Mouse (Mus musculus) A20 (cell line): ENCODE measurements around the gene Gm47985.
"Not testable (repeated sequence)": the region's sequence is repeated elsewhere in the genome, so short reads cannot be mapped to it uniquely, and the experiment has no call there.

Experiments used
- DNase-seq: peaks from one replicate; pipeline ENCODE4 v3.0.0-alpha.2; 2011; ENCODE audit warnings: low read depth, low spot score

The Gm47985 gene

DNA sequence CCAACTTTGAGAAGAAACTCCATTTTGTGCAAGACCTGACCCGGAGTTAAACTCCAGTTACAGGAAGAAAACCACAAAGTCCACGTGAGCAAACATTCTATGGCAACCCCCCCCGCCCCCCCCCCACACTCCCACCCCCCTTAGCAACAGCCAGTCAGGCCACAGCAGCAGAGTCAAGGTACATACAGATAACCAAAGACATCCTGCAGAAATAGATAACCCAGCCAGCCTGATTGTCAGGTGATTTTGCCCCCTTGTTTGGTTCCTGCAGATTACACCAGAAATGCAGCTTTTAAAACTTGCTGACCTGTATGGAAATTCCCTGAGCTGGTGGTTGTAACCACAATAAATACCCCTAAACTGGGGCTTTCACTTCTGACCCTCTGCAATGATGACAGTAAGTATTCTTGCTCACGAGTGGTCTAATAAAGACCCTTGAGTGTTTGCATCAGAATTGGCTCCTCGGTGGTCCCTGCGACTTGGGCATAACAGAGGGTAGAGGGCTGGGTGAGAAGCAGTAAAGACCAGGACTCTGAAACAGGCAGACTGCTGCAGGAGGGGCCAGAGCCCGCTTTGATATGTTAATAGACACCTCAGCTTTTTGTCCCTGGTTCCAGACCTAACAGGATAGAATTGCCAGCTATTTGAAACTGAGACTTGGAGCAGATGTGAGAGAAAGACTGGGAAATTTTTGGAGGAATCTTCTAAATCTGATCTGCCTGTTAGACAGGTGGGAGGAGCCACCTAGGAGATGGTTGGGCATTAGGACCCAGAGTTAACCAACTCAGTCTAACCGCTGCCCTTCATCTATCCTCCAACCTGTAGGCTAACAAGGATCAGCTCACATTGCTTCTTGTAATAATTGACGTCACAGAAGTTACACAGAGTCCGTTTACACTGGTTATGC lies 5.1 kb upstream of the Gm47985 start:
- peak; percentile 12 for DNase-seq

GRCm38 (mm10) chr1:151177937-151178271 lies 4.4 kb upstream of the Gm47985 start:
- no peak for DNase-seq

- DNase-seq: no peak
Measured at GRCm38 (mm10) chr1:151178505-151179083, 3.7 kb upstream of the Gm47985 start.

- DNase-seq: no peak
Measured at GRCm38 (mm10) chr1:151180167-151180566, 2.2 kb upstream of the Gm47985 start.

DNA sequence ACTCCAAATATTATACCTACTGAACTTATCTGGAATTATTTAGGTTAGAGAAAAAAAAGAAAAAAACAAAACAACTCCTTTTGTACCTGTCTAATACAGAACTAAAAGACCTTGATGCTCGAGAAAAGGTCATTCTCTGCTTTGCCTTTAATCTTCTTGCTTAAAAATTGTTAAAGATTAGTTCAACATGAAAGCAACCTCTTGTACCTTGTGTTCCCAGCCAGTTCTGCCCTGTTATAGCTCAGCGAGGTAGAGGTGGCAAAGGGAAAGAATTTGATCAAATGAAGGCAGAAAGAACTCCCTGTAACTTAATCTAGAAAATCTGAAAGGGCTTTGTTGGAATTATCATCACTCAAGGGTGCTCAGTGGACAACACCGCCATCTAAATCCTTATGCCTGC lies 3.8 kb downstream of the Gm47985 start:
- DNase-seq: not testable (repeated sequence)

- DNase-seq: not testable (repeated sequence)
Measured at GRCm38 (mm10) chr1:151186879-151187424, 4.6 kb downstream of the Gm47985 start.

- DNase-seq: peak; percentile 29
Measured at GRCm38 (mm10) chr1:151188469-151188868, 6.1 kb downstream of the Gm47985 start.

- not testable (repeated sequence) for DNase-seq
Measured at GRCm38 (mm10) chr1:151192075-151192474, 9.7 kb downstream of the Gm47985 start, which contains the start of gene Gm8947. Gene Gm8947 (plus strand): TSS chr1:151192376.

GRCm38 (mm10) chr1:151192739-151193138 lies 10.4 kb downstream of the Gm47985 start:
- not testable (repeated sequence) for DNase-seq

DNA sequence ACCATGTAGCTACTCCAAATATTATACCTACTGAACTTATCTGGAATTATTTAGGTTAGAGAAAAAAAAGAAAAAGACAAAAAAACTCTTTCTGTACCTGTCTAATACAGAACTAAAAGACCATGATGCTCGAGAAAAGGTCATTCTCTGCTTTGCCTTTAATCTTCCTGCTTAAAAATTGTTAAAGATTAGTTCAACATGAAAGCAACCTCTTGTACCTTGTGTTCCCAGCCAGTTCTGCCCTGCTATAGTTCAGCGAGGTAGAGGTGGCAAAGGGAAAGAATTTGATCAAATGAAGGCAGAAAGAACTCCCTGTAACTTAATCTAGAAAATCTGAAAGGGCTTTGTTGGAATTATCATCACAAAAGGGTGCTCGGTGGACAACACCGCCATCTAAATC lies 13.6 kb downstream of the Gm47985 start:
- DNase-seq: not testable (repeated sequence)

DNA sequence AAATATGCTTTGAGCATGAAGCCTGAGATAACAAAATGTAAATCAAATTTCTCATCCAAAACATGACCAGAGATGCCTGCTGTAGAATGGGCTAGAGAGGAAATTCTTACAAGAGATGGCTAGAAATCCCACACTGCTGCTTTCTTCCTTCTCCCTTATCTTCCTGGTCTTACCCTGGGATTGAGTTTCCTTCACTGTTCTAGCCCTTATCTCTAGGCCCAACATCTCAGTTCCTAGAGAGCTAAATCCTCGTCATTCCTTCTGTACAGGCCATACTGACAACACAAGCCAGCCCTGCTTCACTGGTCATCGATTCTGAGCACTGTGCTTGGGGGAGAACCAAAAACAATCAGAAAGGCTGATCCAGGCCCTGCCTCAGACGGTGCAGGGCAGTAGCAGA lies 14.4 kb downstream of the Gm47985 start:
- not testable (repeated sequence) for DNase-seq

DNA sequence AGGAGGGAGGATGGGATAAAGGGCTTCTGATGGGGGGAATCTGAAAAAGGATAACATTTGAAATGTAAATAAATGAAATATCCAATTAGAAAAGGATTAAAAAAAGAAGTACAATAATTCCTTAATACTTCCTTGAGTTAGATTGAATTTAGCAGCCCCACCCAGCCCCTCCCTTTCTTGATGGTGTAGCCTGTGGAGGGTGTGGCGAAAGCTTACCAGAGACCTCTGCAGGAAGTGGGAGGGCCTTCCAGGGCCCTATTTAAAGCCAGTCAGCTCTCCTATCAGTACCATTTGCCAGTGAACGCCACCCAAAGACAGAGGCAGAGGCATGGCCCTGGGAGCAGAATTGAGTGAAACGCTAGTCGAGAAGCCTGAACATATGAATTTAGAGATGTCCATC lies 15.8 kb downstream of the Gm47985 start, which contains the start of gene Gm47995:
Gm47995 (plus strand) TSS at position 329 of the 400 bp plus-strand sequence.
- not testable (repeated sequence) for DNase-seq

- DNase-seq: not testable (repeated sequence)
Measured at GRCm38 (mm10) chr1:151200620-151201019, 18.3 kb downstream of the Gm47985 start.

GRCm38 (mm10) chr1:151202771-151203170 lies 20.4 kb downstream of the Gm47985 start:
- DNase-seq: not testable (repeated sequence)

- not testable (repeated sequence) for DNase-seq
Measured at GRCm38 (mm10) chr1:151203818-151204217, 21.5 kb downstream of the Gm47985 start, which contains the start of gene 3110040M04Rik. Gene 3110040M04Rik (plus strand): TSS chr1:151204121.

DNA sequence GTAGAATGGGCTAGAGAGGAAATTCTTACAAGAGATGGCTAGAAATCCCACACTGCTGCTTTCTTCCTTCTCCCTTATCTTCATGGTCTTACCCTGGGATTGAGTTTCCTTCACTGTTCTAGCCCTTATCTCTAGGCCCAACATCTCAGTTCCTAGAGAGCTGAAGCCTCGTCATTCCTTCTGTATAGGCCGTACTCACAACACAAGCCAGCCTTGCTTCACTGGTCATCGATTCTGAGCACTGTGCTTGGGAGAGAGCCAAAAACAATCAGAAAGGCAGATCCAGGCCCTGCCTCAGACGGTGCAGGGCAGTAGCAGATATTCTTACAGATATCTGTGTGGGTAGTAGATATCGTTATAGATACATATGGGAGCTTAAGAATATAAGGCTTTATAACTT lies 26.2 kb downstream of the Gm47985 start:
- DNase-seq: not testable (repeated sequence)

- not testable (repeated sequence) for DNase-seq
Measured at GRCm38 (mm10) chr1:151208944-151209343, 26.6 kb downstream of the Gm47985 start.

DNA sequence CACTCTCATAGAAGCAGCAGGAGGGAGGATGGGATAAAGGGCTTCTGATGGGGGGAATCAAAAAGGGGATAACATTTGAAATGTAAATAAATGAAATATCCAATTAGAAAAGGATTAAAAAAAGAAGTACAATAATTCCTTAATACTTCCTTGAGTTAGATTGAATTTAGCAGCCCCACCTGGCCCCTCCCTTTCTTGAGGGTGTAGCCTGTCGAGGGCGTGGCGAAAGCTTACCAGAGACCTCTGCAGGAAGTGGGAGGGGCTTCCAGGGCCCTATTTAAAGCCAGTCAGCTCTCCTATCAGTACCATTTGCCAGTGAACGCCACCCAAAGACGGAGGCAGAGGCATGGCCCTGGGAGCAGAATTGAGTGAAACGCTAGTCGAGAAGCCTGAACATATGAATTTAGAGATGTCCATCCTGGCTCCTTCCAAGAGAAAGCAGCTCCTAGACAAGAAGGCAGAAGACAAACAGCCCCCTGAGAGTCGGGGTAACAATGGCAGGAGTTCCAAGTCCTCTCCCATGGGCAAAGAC lies 27.6 kb downstream of the Gm47985 start, which contains the start of gene Gm47996:
Gm47996 (plus strand) TSS at position 308 of the 532 bp plus-strand sequence.
- DNase-seq: not testable (repeated sequence)

- DNase-seq: not testable (repeated sequence)
Measured at GRCm38 (mm10) chr1:151211666-151212065, 29.3 kb downstream of the Gm47985 start.

- DNase-seq: peak; percentile 25
Measured at GRCm38 (mm10) chr1:151214862-151215261, 32.5 kb downstream of the Gm47985 start.

DNA sequence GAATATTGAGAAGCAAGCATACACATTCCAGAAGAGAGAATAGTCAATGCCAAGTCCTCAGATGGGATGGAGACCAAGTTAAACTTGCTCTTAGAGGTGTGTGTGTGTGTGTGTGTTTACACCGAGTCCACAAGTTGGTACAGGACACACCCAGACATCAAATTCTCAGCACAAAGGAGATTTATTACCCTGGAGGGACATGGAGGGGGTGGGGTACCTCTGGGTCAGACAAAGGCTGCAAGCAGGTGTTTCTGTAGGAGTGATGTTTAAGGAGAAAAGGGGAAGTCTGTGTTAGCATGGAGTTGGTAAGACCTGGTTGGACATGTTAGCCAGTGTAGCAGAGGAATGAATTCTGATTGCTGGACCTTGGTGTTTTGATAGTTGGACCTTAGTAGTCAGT lies 33.6 kb downstream of the Gm47985 start:
- peak; percentile 73 for DNase-seq

DNA sequence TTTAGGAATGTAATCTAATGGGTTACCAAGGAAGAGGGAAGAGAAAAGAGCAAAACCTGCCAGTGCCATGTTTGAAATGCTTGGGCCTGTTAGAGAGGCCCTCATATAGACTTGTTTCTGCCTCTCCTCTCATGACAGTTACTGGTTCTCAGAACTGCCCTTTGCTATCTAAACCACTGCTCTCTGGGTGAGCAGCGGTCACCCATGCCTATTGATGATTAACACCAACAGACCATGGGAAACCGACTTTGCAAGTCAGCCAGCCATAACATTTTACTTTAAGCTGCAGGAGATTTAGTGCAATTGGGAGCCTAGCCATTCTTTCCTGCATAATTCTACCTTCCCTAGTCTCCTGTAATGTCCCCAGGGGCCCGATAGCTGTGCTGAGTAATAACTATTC lies 34.1 kb downstream of the Gm47985 start:
- DNase-seq: peak; percentile 16
